Mouse (Mus musculus) cerebellum, adult 2 months (tissue): ENCODE measurements around the gene Card11. TPM values are rescaled to one million over a fixed set of nuclear protein-coding genes. Genes with fewer than 3 reads are reported as not detected.

Source experiments
- DNase-seq, 2 experiments: peaks; one replicate each; pipeline ENCODE4 v3.0.0; 2021
- H3K27ac ChIP-seq: fragments of 200-500 bp; 2 replicates; pipeline ENCODE4 v1.5.1; 2012; ENCODE audit warnings: low read length, control low read depth, inconsistent platforms; ENCODE audit not compliant: insufficient read depth
- H3K27me3 ChIP-seq: fragments of 200-500 bp; 2 replicates; pipeline ENCODE4 v1.6.1; 2012; ENCODE audit warnings: inconsistent platforms, mild to moderate bottlenecking, low read length, moderate library complexity; ENCODE audit not compliant: control insufficient read depth, insufficient read depth
- H3K4me1 ChIP-seq: fragments of 200-500 bp; 2 replicates; pipeline ENCODE4 v1.6.1; 2011; ENCODE audit warnings: low read length; ENCODE audit not compliant: control insufficient read depth, insufficient read depth
- H3K4me3 ChIP-seq: fragments of 200-500 bp; replicated peaks from 2 replicates; pipeline ENCODE3; 2011; ENCODE audit warnings: mild to moderate bottlenecking, low read depth, low read length, control low read depth; ENCODE audit not compliant: insufficient read depth
- CTCF ChIP-seq: fragments of 200-500 bp; IDR thresholded peaks from 2 replicates; pipeline ENCODE4 v1.5.1; 2011; ENCODE audit warnings: low read depth, mild to moderate bottlenecking, control low read depth, low read length, moderate library complexity, borderline replicate concordance; ENCODE audit not compliant: insufficient read depth
- POLR2A ChIP-seq: fragments of 200-500 bp; IDR thresholded peaks from 2 replicates; pipeline ENCODE4 v1.6.1; 2011; ENCODE audit warnings: low read length, control low read depth, borderline replicate concordance; ENCODE audit not compliant: insufficient read depth
- WGBS: fragments of 180-500 bp; shearing (Covaris S2); methylation state at CpG from one replicate; pipeline ENCODE4 v1.1.7; 2018; 5-methylcytosine and 5-hydroxymethylcytosine counted together
- polyA plus RNA-seq: library from polyadenylated mRNA; depleted of rRNA; stranded (reverse); fragments of >200 nt; gene quantifications from 2 replicates; pipeline ENCODE4 v1.2.3, GENCODE M21; 2012

Gene Card11
- polyA plus RNA-seq, 1 experiment: 0.44 TPM

GRCm38 (mm10) chr5:141034301-141034700, 33.9 kb upstream of the Card11 start:
- no peak for DNase-seq
- Histone ChIP-seq H3K27me3 (no peaks in the 10 kb centered on the region), H3K27ac (no peak overlapping the region), H3K4me3 (no peak overlapping the region), H3K4me1 (0 out of 2 replicates have a peak, but pooled peaks cover 3% of the 10 kb centered on the region)
- TF ChIP-seq POLR2A (no peak), CTCF (no peak)
- 86% methylated on average over 3 of the region's 3 CpGs for WGBS

GRCm38 (mm10) chr5:141033001-141033400, 32.6 kb upstream of the Card11 start:
- Histone ChIP-seq H3K4me1 (no peaks in the 10 kb centered on the region), H3K27me3 (no peaks in the 10 kb centered on the region), H3K27ac (no peak overlapping the region), H3K4me3 (no peak overlapping the region)
- WGBS: 83% methylated on average over 1 of the region's 1 CpGs
- no peak for TF ChIP-seq CTCF
- no peak for DNase-seq

- Histone ChIP-seq H3K4me1 (no peaks in the 10 kb centered on the region), H3K27me3 (no peaks in the 10 kb centered on the region), H3K27ac (no peak overlapping the region), H3K4me3 (no peak overlapping the region)
- WGBS: 79% methylated on average over 2 of the region's 2 CpGs
- no peak for TF ChIP-seq CTCF
- TF ChIP-seq POLR2A: no peak
- no peak for DNase-seq
These were observed 29.0 kb upstream of the Card11 start for GRCm38 (mm10) chr5:141029364-141029763.

DNA sequence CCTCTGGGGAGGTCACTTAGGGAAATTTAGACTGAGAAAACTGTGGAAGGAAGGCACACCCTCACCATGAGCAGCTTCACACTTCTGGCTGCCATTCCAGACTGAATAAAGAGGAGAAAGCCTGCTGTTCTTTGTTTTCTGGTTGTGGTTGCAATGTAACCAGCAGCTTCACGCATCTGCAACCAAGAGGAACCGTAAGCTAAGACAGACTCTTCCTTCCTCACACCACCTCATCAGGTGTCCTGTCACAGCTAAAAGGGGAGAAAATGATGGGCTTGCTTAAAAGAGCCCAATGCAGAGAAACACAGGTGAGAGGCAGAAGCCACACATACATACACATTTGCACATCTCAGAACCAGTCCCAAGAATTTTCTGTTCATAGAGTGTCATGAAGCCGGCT, 25.3 kb upstream of the Card11 start:
- DNase-seq: no peak
- no peaks in the 10 kb centered on the region for H3K27me3 ChIP-seq
- WGBS: 94% methylated on average over 3 of the region's 3 CpGs

GRCm38 (mm10) chr5:141024435-141024834, 24.1 kb upstream of the Card11 start:
- no peak for DNase-seq
- no peaks in the 10 kb centered on the region for H3K4me1 ChIP-seq
- TF ChIP-seq POLR2A (no peak), CTCF (no peak)
- WGBS: 75% methylated on average over 5 of the region's 5 CpGs
- H3K27me3 ChIP-seq: no peaks in the 10 kb centered on the region
- H3K4me3 ChIP-seq: no peak overlapping the region
- H3K27ac ChIP-seq: no peak overlapping the region

More for the DNA sequence above, 25.3 kb upstream of the Card11 start:
- Histone ChIP-seq H3K4me3 (no peak overlapping the region), H3K27ac (no peak overlapping the region), H3K4me1 (no peaks in the 10 kb centered on the region)
- TF ChIP-seq CTCF: no peak
- TF ChIP-seq POLR2A: no peak

GRCm38 (mm10) chr5:141017927-141018700, 17.7 kb upstream of the Card11 start:
- DNase-seq: no peak
- no peaks in the 10 kb centered on the region for H3K27me3 ChIP-seq
- no peaks in the 10 kb centered on the region for H3K4me1 ChIP-seq
- no peak overlapping the region for H3K4me3 ChIP-seq
- 73% methylated on average over 2 of the region's 2 CpGs for WGBS
- H3K27ac ChIP-seq: no peak overlapping the region
- TF ChIP-seq POLR2A (no peak), CTCF (no peak)

DNA sequence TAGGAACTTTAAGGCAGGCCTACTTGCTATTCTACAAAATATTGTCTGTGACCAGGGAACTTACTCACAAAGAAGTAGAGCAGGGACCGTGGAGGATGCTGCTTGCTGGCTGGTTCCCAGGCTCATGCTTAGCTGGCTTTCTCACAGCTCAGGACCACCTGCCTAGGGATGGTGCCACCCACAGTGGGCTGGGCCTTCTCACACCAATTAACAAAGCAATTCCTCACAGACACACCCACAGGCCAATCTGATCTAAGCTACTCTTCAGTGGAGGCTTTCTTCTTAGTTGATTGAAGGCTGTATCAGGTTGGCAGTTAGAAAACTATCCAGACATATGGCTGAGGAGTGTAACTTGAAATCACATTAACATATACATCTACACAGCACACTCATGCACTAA, 15.7 kb upstream of the Card11 start:
- no peak for TF ChIP-seq POLR2A
- no peak for TF ChIP-seq CTCF
- H3K4me1 ChIP-seq: no peaks in the 10 kb centered on the region
- no peak overlapping the region for H3K27ac ChIP-seq
- H3K27me3 ChIP-seq: no peaks in the 10 kb centered on the region
- H3K4me3 ChIP-seq: no peak overlapping the region
- WGBS: 7% methylated on average over 1 of the region's 1 CpGs
- DNase-seq: no peak

DNA sequence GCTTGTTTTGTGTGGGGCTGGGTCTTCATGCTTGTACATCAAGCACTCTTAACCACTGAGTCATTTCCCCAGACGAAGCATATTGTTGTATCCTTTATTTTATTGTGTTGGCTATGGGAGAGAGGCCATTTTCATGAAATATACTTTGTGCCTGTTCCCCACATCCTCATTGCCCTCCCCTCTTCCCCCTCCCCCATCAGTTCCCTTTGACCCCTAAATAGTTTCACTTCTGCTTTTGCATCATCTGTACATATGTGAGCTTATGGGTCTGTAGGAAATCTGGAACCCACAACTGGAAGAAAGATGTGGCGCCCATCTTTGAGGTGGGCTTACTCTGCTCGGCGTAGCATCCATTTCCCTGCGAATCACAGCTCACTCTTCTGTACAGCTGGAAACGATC, 13.8 kb upstream of the Card11 start:
- TF ChIP-seq POLR2A: no peak
- TF ChIP-seq CTCF: no peak
- DNase-seq: no peak
- Histone ChIP-seq H3K27me3 (no peaks in the 10 kb centered on the region), H3K4me3 (no peak overlapping the region), H3K27ac (no peak overlapping the region), H3K4me1 (no peaks in the 10 kb centered on the region)
- 94% methylated on average over 6 of the region's 6 CpGs for WGBS
